Mouse (Mus musculus): ENCODE results near the gene Fxyd2. TPM values are rescaled to one million over a fixed set of nuclear protein-coding genes. Genes with fewer than 3 reads are reported as not detected.

Fxyd2 gene
- polyA plus RNA-seq, 1 experiment, result 0.07 TPM

- TF ChIP-seq TCF12 (IDR thresholded peaks at IDR 0.05; ENCODE audit: insufficient read depth, poor library complexity, severe bottlenecking) (no peak), REST (IDR thresholded peaks at IDR 0.05; ENCODE audit: insufficient read depth, insufficient read length) (no peak), CEBPB (IDR thresholded peaks at IDR 0.05; ENCODE audit: insufficient read depth, poor library complexity, severe bottlenecking) (no peak), E2F4 (IDR thresholded peaks at IDR 0.05; ENCODE audit: insufficient read depth) (no peak), USF1 (IDR thresholded peaks at IDR 0.05; ENCODE audit: low read depth) (no peak), POLR2AphosphoS2 (IDR thresholded peaks at IDR 0.05; ENCODE audit: insufficient read length, low read depth) (no peak), TCF3 (IDR thresholded peaks at IDR 0.05; ENCODE audit: insufficient read length, low read depth) (no peak), MYOD1 (IDR thresholded peaks at IDR 0.05; ENCODE audit: control insufficient read depth in 1 of 3, insufficient read length in 2 of 3, low read depth in 2 of 3) (no peak), SRF (IDR thresholded peaks at IDR 0.05; ENCODE audit: control insufficient read depth, insufficient read length, low read depth) (no peak), POLR2A (IDR thresholded peaks at IDR 0.05; ENCODE audit: insufficient read length, low read depth) (no peak), MAX (IDR thresholded peaks at IDR 0.05; ENCODE audit: low read depth) (no peak), MYOG (IDR thresholded peaks at IDR 0.05; ENCODE audit: control insufficient read depth in 1 of 3, insufficient read depth in 1 of 3, insufficient read length in 2 of 3, low read depth in 2 of 3) (no peak)
- Histone ChIP-seq H3K27me3 (ENCODE audit: control insufficient read depth, insufficient read depth, insufficient read length) (peaks cover 28% of the 10 kb centered on the region), H3K79me2 (ENCODE audit: control insufficient read depth, insufficient read depth) (no peaks in the 10 kb centered on the region), H3ac (ENCODE audit: control insufficient read depth, insufficient read length) (no peak overlapping the region), H3K36me3 (ENCODE audit: control insufficient read depth, insufficient read depth) (no peaks in the 10 kb centered on the region), H3K4me2 (ENCODE audit: low read depth) (no peak overlapping the region), H3K4me3 (no peak overlapping the region)
Observed at GRCm38 (mm10) chr9:45370616-45371336, 28.7 kb upstream of the Fxyd2 start.

- Histone ChIP-seq H3K4me2 (ENCODE audit: low read depth) (no peak overlapping the region), H3K36me3 (ENCODE audit: control insufficient read depth, insufficient read depth) (no peaks in the 10 kb centered on the region)
Observed at GRCm38 (mm10) chr9:45371337-45371707, 28.1 kb upstream of the Fxyd2 start.

GRCm38 (mm10) chr9:45373896-45374295 is 25.6 kb upstream of the Fxyd2 start:
- no peak overlapping the region for H3K4me2 ChIP-seq (ENCODE audit: low read depth)
- H3ac ChIP-seq (ENCODE audit: control insufficient read depth, insufficient read length), result no peak overlapping the region
- H3K27me3 ChIP-seq (ENCODE audit: control insufficient read depth, insufficient read depth, insufficient read length), result peaks cover 30% of the 10 kb centered on the region
- no peak overlapping the region for H3K4me3 ChIP-seq
- no peaks in the 10 kb centered on the region for H3K79me2 ChIP-seq (ENCODE audit: control insufficient read depth, insufficient read depth)
- no peaks in the 10 kb centered on the region for H3K36me3 ChIP-seq (ENCODE audit: control insufficient read depth, insufficient read depth)
- no peak for TF ChIP-seq USF1 (IDR thresholded peaks at IDR 0.05; ENCODE audit: low read depth)
- TF ChIP-seq POLR2AphosphoS2 (IDR thresholded peaks at IDR 0.05; ENCODE audit: insufficient read length, low read depth), result no peak
- TF ChIP-seq MYOD1 (IDR thresholded peaks at IDR 0.05; ENCODE audit: control insufficient read depth in 1 of 3, insufficient read length in 2 of 3, low read depth in 2 of 3), result no peak
- no peak for TF ChIP-seq SRF (IDR thresholded peaks at IDR 0.05; ENCODE audit: control insufficient read depth, insufficient read length, low read depth)
- no peak for TF ChIP-seq E2F4 (IDR thresholded peaks at IDR 0.05; ENCODE audit: insufficient read depth)
- TF ChIP-seq TCF3 (IDR thresholded peaks at IDR 0.05; ENCODE audit: insufficient read length, low read depth), result no peak
- no peak for TF ChIP-seq TCF12 (IDR thresholded peaks at IDR 0.05; ENCODE audit: insufficient read depth, poor library complexity, severe bottlenecking)
- TF ChIP-seq POLR2A (IDR thresholded peaks at IDR 0.05; ENCODE audit: insufficient read length, low read depth), result no peak
- TF ChIP-seq MYOG (IDR thresholded peaks at IDR 0.05; ENCODE audit: control insufficient read depth in 1 of 3, insufficient read depth in 1 of 3, insufficient read length in 2 of 3, low read depth in 2 of 3), result no peak
- no peak for TF ChIP-seq MAX (IDR thresholded peaks at IDR 0.05; ENCODE audit: low read depth)
- no peak for TF ChIP-seq CEBPB (IDR thresholded peaks at IDR 0.05; ENCODE audit: insufficient read depth, poor library complexity, severe bottlenecking)
- TF ChIP-seq REST (IDR thresholded peaks at IDR 0.05; ENCODE audit: insufficient read depth, insufficient read length), result no peak

More at GRCm38 (mm10) chr9:45371337-45371707, 28.1 kb upstream of the Fxyd2 start:
- no peak overlapping the region for H3ac ChIP-seq (ENCODE audit: control insufficient read depth, insufficient read length)
- no peaks in the 10 kb centered on the region for H3K79me2 ChIP-seq (ENCODE audit: control insufficient read depth, insufficient read depth)
- H3K27me3 ChIP-seq (ENCODE audit: control insufficient read depth, insufficient read depth, insufficient read length), result peaks cover 24% of the 10 kb centered on the region
- TF ChIP-seq POLR2AphosphoS2 (IDR thresholded peaks at IDR 0.05; ENCODE audit: insufficient read length, low read depth), result no peak
- TF ChIP-seq USF1 (IDR thresholded peaks at IDR 0.05; ENCODE audit: low read depth), result no peak
- TF ChIP-seq TCF3 (IDR thresholded peaks at IDR 0.05; ENCODE audit: insufficient read length, low read depth), result no peak
- TF ChIP-seq SRF (IDR thresholded peaks at IDR 0.05; ENCODE audit: control insufficient read depth, insufficient read length, low read depth), result no peak
- no peak for TF ChIP-seq MYOD1 (IDR thresholded peaks at IDR 0.05; ENCODE audit: control insufficient read depth in 1 of 3, insufficient read length in 2 of 3, low read depth in 2 of 3)
- TF ChIP-seq MYOG (IDR thresholded peaks at IDR 0.05; ENCODE audit: control insufficient read depth in 1 of 3, insufficient read depth in 1 of 3, insufficient read length in 2 of 3, low read depth in 2 of 3), result no peak
- TF ChIP-seq TCF12 (IDR thresholded peaks at IDR 0.05; ENCODE audit: insufficient read depth, poor library complexity, severe bottlenecking), result no peak
- TF ChIP-seq E2F4 (IDR thresholded peaks at IDR 0.05; ENCODE audit: insufficient read depth), result no peak
- no peak for TF ChIP-seq REST (IDR thresholded peaks at IDR 0.05; ENCODE audit: insufficient read depth, insufficient read length)
- no peak for TF ChIP-seq POLR2A (IDR thresholded peaks at IDR 0.05; ENCODE audit: insufficient read length, low read depth)
- no peak for TF ChIP-seq CEBPB (IDR thresholded peaks at IDR 0.05; ENCODE audit: insufficient read depth, poor library complexity, severe bottlenecking)
- TF ChIP-seq MAX (IDR thresholded peaks at IDR 0.05; ENCODE audit: low read depth), result no peak
- no peak overlapping the region for H3K4me3 ChIP-seq

DNA sequence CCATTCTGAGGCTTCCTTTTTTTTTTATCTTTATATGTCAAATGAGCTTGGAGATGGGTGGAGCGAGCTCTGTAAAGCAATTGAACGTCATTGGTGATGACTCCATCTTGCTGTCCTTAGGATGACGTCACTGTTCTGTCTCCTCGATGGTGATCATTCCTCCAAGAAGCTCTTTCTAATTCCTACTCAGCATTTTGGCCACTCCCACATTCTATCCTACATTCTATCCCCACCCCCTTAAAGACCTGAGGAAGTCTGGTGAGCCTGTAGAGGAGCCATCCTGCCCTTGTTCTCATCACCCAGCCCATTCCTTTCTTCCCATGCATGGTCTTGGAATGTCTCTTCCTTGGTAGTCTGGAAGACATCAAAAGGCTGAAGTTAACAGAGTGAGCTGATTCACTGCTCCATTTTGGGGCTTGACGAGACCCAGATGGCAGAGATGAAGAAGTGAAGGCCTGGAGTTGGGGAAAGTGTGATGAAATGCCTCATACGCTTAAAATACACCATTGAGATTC is 24.4 kb upstream of the Fxyd2 start:
- H3ac ChIP-seq (ENCODE audit: control insufficient read depth, insufficient read length), result no peak overlapping the region
- H3K4me3 ChIP-seq, result no peak overlapping the region
- no peak for TF ChIP-seq E2F4 (IDR thresholded peaks at IDR 0.05; ENCODE audit: insufficient read depth)
- TF ChIP-seq POLR2AphosphoS2 (IDR thresholded peaks at IDR 0.05; ENCODE audit: insufficient read length, low read depth), result no peak
- TF ChIP-seq CEBPB (IDR thresholded peaks at IDR 0.05; ENCODE audit: insufficient read depth, poor library complexity, severe bottlenecking), result no peak
- H3K79me2 ChIP-seq (ENCODE audit: control insufficient read depth, insufficient read depth), result no peaks in the 10 kb centered on the region
- H3K36me3 ChIP-seq (ENCODE audit: control insufficient read depth, insufficient read depth), result no peaks in the 10 kb centered on the region
- H3K4me2 ChIP-seq (ENCODE audit: low read depth), result no peak overlapping the region
- H3K27me3 ChIP-seq (ENCODE audit: control insufficient read depth, insufficient read depth, insufficient read length), result peaks cover 23% of the 10 kb centered on the region
